Mouse (Mus musculus) neural tube, embryonic 15.5 days (tissue): ENCODE data around the gene Fndc7. TPM values are rescaled to one million over a fixed set of nuclear protein-coding genes. Genes with fewer than 3 reads are reported as not detected.

Source experiments
- ATAC-seq: fragments of 200-750 bp; cut with Nextera tagmentation; 2 replicates; pipeline ENCODE4 v1.8.0; 2017; ENCODE audit warnings: mild to moderate bottlenecking, moderate TSS enrichment, moderate library complexity; ENCODE audit not compliant: low FRiP score
- H3K27ac ChIP-seq: fragments of 300-500 bp; sonication (generic); replicated peaks from 2 replicates; pipeline ENCODE4 v1.5.1; 2015; ENCODE audit warnings: mild to moderate bottlenecking, inconsistent platforms
- H3K27me3 ChIP-seq: fragments of 300-500 bp; sonication (generic); replicated peaks from 2 replicates; pipeline ENCODE4 v1.6.1; 2015; ENCODE audit warnings: inconsistent platforms
- H3K36me3 ChIP-seq: fragments of 300-500 bp; sonication (generic); 2 replicates; pipeline ENCODE4 v1.6.1; 2015; ENCODE audit warnings: inconsistent platforms
- H3K4me1 ChIP-seq: fragments of 300-500 bp; sonication (generic); 2 replicates; pipeline ENCODE4 v1.6.1; 2015; ENCODE audit warnings: inconsistent platforms
- H3K4me2 ChIP-seq: fragments of 300-500 bp; sonication (generic); 2 replicates; pipeline ENCODE4 v1.6.1; 2015; ENCODE audit warnings: inconsistent platforms, mild to moderate bottlenecking, moderate library complexity
- H3K4me3 ChIP-seq: fragments of 300-500 bp; sonication (generic); replicated peaks from 2 replicates; pipeline ENCODE4 v1.5.1; 2015; ENCODE audit warnings: mild to moderate bottlenecking, inconsistent platforms
- H3K9ac ChIP-seq: fragments of 300-500 bp; sonication (generic); replicated peaks from 2 replicates; pipeline ENCODE4 v1.6.1; 2015; ENCODE audit warnings: mild to moderate bottlenecking, inconsistent platforms
- H3K9me3 ChIP-seq: fragments of 300-500 bp; sonication (generic); replicated peaks from 2 replicates; pipeline ENCODE4 v1.6.1; 2016; ENCODE audit warnings: inconsistent platforms
- WGBS: fragments of 180-500 bp; shearing (Covaris S2); methylation state at CpG from one replicate; pipeline ENCODE4 v1.1.7; 2015; ENCODE audit warnings: mixed read lengths; 5-methylcytosine and 5-hydroxymethylcytosine counted together
- polyA plus RNA-seq: library from polyadenylated mRNA; unstranded; fragments of >200 nt; fragmentation: Nextera tagmentation; extraction: Ambion mirVana; gene quantifications from 2 replicates; pipeline ENCODE4 v1.2.1, GENCODE M21; 2015

Fndc7 gene
- polyA plus RNA-seq, result 0.04 and 0.38 TPM in 2 replicates

DNA sequence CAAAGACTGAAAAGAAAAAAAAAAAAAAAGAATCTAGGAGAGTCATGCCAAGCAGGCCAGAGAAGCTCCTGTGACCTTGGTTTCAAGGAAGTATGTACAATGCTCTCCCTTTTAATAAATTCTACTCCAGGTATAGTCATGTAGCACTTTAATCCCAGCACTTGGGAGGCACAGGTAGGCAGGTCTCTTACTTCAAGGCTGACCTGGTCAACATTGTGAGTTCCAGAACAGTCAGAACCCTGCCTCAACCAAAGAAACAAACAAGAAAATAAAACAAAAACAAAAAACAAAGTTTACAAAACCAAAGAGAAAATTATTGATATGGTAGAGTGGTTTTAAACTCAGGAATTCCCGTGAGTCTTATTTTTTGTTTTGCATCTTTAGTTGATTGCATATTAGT lies at the start of gene Fndc7:
Gene Fndc7, minus strand, starts transcription at position 101 of the 400 bp plus-strand sequence.
- no peak within 1 kb of the TSS for H3K4me3 ChIP-seq
- H3K9ac ChIP-seq, result no peak within 1 kb of the TSS
- H3K27me3 ChIP-seq, result no peaks in the 10 kb centered on the region
- no peaks in the 10 kb centered on the region for H3K36me3 ChIP-seq
- H3K27ac ChIP-seq, result no peak within 1 kb of the TSS
- peaks cover 4% of the 10 kb centered on the region; the same call in 1 of the 2 replicates for H3K4me1 ChIP-seq
- H3K9me3 ChIP-seq, result no peaks in the 10 kb centered on the region
- no peak for ATAC-seq
- WGBS, result 96% methylated on average over 1 of the region's 1 CpGs
- no peak within 1 kb of the TSS for H3K4me2 ChIP-seq

DNA sequence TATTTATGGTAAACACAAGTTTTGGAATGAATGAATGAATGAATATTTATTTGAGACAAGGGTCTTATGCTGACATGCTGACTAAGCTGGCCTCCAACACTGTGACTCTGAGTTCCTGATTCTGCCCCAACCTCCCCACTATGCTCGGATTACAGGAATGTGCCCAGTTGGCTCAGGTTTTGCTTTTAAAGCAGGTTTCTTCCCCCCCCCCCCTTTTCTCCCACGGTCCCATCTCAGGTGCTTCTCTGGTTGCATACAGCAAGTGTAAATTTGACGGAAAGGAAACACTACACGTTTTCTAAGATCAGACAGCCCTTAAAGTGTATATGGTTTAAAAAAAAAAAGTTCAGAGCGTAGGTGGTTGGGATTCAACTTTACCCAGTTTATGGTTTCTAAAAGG lies 49.8 kb upstream of the Fndc7 start, which contains the start of gene Henmt1:
Gene Henmt1, plus strand, starts transcription at position 301 of the 400 bp plus-strand sequence.
- Histone ChIP-seq H3K4me2 (peak within 1 kb of the TSS; percentile 64), H3K4me3 (peak within 1 kb of the TSS; percentile 39), H3K9ac (peak within 1 kb of the TSS; percentile 11; the same call in 1 of the 2 replicates), H3K4me1 (no peaks in the 10 kb centered on the region), H3K36me3 (no peaks in the 10 kb centered on the region), H3K9me3 (no peaks in the 10 kb centered on the region), H3K27me3 (no peaks in the 10 kb centered on the region), H3K27ac (no peak within 1 kb of the TSS)
- ATAC-seq, result no peak
- WGBS, result 86% methylated on average over 5 of the region's 5 CpGs

- H3K27me3 ChIP-seq, result no peaks in the 10 kb centered on the region
- no peaks in the 10 kb centered on the region for H3K36me3 ChIP-seq
- H3K9me3 ChIP-seq, result no peaks in the 10 kb centered on the region
- WGBS, result over 99% methylated on average over 5 of the region's 5 CpGs
- no peak overlapping the region for H3K4me3 ChIP-seq
- H3K9ac ChIP-seq, result no peak overlapping the region
- H3K4me1 ChIP-seq, result no peaks in the 10 kb centered on the region
- H3K27ac ChIP-seq, result no peak overlapping the region
- ATAC-seq, result no peak
- H3K4me2 ChIP-seq, result no peak overlapping the region
Measured at GRCm38 (mm10) chr3:108938691-108939090, 48.9 kb upstream of the Fndc7 start.

GRCm38 (mm10) chr3:108933557-108933956 lies 43.7 kb upstream of the Fndc7 start:
- Histone ChIP-seq H3K4me3 (no peak overlapping the region), H3K4me1 (no peaks in the 10 kb centered on the region), H3K9me3 (no peaks in the 10 kb centered on the region), H3K36me3 (no peaks in the 10 kb centered on the region), H3K27ac (no peak overlapping the region), H3K4me2 (no peak overlapping the region), H3K9ac (no peak overlapping the region), H3K27me3 (no peaks in the 10 kb centered on the region)
- ATAC-seq, result no peak
- WGBS, result 96% methylated on average over 6 of the region's 6 CpGs

- Histone ChIP-seq H3K9ac (no peak overlapping the region), H3K9me3 (no peaks in the 10 kb centered on the region)
- no peak for ATAC-seq
Measured at GRCm38 (mm10) chr3:108926308-108926707, 36.5 kb upstream of the Fndc7 start.

GRCm38 (mm10) chr3:108925677-108926076 lies 35.9 kb upstream of the Fndc7 start:
- Histone ChIP-seq H3K27ac (no peak overlapping the region), H3K9me3 (no peaks in the 10 kb centered on the region), H3K4me3 (no peak overlapping the region), H3K4me1 (no peaks in the 10 kb centered on the region), H3K27me3 (no peaks in the 10 kb centered on the region), H3K4me2 (no peak overlapping the region), H3K9ac (no peak overlapping the region), H3K36me3 (no peaks in the 10 kb centered on the region)
- WGBS, result 87% methylated on average over 4 of the region's 4 CpGs
- ATAC-seq, result no peak

More at GRCm38 (mm10) chr3:108926308-108926707, 36.5 kb upstream of the Fndc7 start:
- H3K27me3 ChIP-seq, result no peaks in the 10 kb centered on the region
- no peak overlapping the region for H3K27ac ChIP-seq
- H3K4me3 ChIP-seq, result no peak overlapping the region
- H3K4me1 ChIP-seq, result no peaks in the 10 kb centered on the region
- 87% methylated on average over 1 of the region's 1 CpGs for WGBS
- H3K4me2 ChIP-seq, result no peak overlapping the region
- H3K36me3 ChIP-seq, result no peaks in the 10 kb centered on the region

DNA sequence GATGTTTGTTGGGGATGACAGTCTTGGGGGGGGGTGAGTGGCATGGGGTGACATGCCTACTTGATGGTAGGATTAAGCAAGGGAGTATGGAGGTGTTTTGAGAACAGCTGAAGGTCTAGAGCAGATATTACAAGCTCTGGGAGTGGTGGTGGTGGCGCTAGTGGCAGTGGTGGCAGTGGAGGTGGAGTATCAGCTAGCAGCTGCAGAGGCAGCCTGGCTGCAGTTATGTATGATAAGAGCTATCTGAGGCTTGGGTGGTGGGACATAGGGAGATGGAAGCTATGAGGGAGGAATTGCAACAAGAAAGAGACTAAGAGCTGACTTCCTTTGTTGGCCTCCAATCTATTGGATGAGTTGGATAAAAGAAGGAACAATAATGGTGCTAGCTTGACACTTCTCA lies 32.0 kb upstream of the Fndc7 start:
- Histone ChIP-seq H3K4me3 (no peak overlapping the region), H3K27ac (no peak overlapping the region), H3K27me3 (no peaks in the 10 kb centered on the region), H3K9ac (no peak overlapping the region), H3K36me3 (no peaks in the 10 kb centered on the region), H3K4me1 (no peaks in the 10 kb centered on the region), H3K4me2 (no peak overlapping the region), H3K9me3 (no peaks in the 10 kb centered on the region)
- no peak for ATAC-seq
- WGBS, result 88% methylated on average over 1 of the region's 1 CpGs

DNA sequence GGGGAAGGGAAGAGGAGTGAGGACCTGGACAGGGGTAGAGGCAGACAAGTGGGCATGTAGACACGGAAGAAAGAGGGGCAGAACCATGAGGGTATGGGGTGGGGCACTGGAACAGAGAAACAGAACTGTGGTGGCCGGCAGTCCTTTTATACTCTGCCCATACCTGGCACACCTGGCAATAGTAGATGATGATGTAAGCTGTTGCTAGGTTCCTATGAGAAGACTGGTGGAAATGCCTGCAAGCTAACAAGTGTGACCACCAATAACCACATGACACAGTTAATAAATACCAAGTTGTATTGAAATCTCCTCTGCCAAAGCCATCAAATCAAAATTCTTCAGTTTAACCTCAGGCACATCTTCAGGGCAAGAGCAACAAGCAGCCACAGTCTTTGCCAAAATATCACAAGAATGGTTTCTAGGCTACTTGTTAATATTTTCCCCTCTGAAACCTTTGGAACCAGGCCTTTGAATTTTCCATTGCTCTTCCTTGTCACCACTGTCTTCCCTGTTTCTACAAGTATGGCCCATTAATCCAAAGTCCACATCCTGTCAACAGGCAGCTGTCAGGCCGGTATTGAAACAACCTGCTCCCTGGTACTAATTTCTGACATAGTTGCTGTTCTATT lies 30.7 kb upstream of the Fndc7 start:
- ATAC-seq, result no peak
- H3K9me3 ChIP-seq, result no peaks in the 10 kb centered on the region
- no peak overlapping the region for H3K9ac ChIP-seq
- H3K27me3 ChIP-seq, result no peaks in the 10 kb centered on the region
- H3K4me1 ChIP-seq, result no peaks in the 10 kb centered on the region
- WGBS, result 90% methylated on average over 3 of the region's 3 CpGs
- no peaks in the 10 kb centered on the region for H3K36me3 ChIP-seq
- no peak overlapping the region for H3K4me2 ChIP-seq
- no peak overlapping the region for H3K4me3 ChIP-seq
- H3K27ac ChIP-seq, result no peak overlapping the region

- ATAC-seq, result no peak
- Histone ChIP-seq H3K4me3 (no peak overlapping the region), H3K9ac (no peak overlapping the region), H3K36me3 (no peaks in the 10 kb centered on the region), H3K9me3 (no peaks in the 10 kb centered on the region), H3K27me3 (no peaks in the 10 kb centered on the region), H3K4me2 (no peak overlapping the region), H3K27ac (no peak overlapping the region), H3K4me1 (no peaks in the 10 kb centered on the region)
- 97% methylated on average over 1 of the region's 1 CpGs for WGBS
Measured at GRCm38 (mm10) chr3:108918852-108919251, 29.0 kb upstream of the Fndc7 start.

DNA sequence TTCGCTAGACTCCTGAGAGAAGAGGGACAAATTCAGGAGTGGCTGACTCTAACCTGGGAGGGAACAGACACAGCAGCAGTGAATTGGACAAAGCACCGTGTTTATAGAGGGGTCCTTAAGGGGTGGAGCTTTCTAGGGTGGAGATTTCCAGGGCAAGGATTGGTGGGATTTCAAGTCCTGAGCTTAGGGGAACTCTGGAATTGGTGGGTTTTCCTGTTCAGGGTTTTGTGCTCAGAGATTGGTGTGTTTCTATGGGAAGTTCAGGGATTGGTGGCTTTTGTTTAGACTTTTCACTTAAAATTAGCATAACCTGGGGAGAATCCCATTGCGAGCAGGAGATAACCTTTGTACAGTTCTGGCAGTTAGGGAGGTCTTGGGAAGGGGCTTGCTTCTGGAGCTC lies 28.2 kb upstream of the Fndc7 start:
- Histone ChIP-seq H3K27ac (no peak overlapping the region), H3K9ac (no peak overlapping the region), H3K27me3 (no peaks in the 10 kb centered on the region), H3K4me3 (no peak overlapping the region), H3K36me3 (no peaks in the 10 kb centered on the region), H3K9me3 (no peaks in the 10 kb centered on the region), H3K4me2 (no peak overlapping the region), H3K4me1 (no peaks in the 10 kb centered on the region)
- no peak for ATAC-seq
- WGBS, result 65% methylated on average over 3 of the region's 3 CpGs

DNA sequence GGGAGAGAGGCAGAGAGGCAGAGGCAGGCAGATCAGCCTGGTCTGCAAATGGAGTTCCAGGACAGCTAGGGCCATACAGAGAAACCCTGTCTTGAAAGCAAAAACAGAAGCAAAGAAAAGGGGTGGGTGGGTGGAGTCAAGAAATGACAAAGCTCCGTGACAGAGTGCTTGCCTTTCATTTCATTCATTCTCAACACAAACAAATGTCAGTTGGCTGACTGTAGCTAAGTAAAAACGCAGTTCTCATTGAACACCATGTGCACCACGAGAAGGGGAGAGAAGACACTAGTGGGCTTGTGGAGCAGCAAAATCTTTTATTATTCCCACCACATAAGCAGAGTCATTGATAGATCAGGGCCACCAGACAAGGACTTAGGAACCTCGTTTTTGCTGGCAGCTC lies 27.0 kb upstream of the Fndc7 start:
- Histone ChIP-seq H3K4me2 (no peak overlapping the region), H3K27ac (no peak overlapping the region), H3K27me3 (no peaks in the 10 kb centered on the region), H3K9me3 (no peaks in the 10 kb centered on the region), H3K4me3 (no peak overlapping the region), H3K9ac (no peak overlapping the region), H3K4me1 (no peaks in the 10 kb centered on the region), H3K36me3 (no peaks in the 10 kb centered on the region)
- WGBS, result 47% methylated on average over 4 of the region's 4 CpGs
- ATAC-seq, result no peak

DNA sequence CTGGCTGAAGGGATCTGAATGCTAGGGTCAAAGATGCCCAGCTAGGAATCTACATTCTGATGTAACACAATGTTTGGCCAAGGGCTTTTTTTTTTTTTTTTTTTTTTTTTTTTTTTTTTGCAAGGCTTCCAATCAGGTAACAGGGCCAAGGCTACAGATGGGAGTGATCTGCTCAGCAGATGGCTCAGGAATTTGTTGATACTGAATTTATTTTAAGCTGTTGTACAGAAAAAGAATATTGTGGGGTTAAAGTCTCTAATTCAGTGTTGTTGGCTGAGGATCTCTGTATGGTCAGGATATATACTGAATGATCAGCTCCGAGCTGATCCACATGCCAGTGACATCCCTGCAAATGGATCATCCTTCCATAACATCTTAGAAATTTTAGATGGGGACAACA lies 26.2 kb upstream of the Fndc7 start:
- 92% methylated on average over 1 of the region's 1 CpGs for WGBS

More for the DNA sequence above, 26.2 kb upstream of the Fndc7 start:
- H3K4me1 ChIP-seq, result no peaks in the 10 kb centered on the region
- no peak for ATAC-seq
- no peaks in the 10 kb centered on the region for H3K9me3 ChIP-seq
- H3K4me3 ChIP-seq, result no peak overlapping the region
- no peaks in the 10 kb centered on the region for H3K36me3 ChIP-seq
- H3K27ac ChIP-seq, result no peak overlapping the region
- H3K9ac ChIP-seq, result no peak overlapping the region
- H3K4me2 ChIP-seq, result no peak overlapping the region
- H3K27me3 ChIP-seq, result no peaks in the 10 kb centered on the region
